Mouse (Mus musculus): Measurements from ENCODE around the gene Irf3. TPM values are rescaled to one million over a fixed set of nuclear protein-coding genes. Genes with fewer than 3 reads are reported as not detected.

Irf3 gene
- polyA plus RNA-seq, 2 experiments = 92.7 to 168 TPM

GRCm38 (mm10) chr7:45000539-45001114 is 3.2 kb downstream of the Irf3 start:
- Histone ChIP-seq H3K4me2 (replicated peaks; ENCODE audit: low read depth, low read length, severe bottlenecking) (no peak overlapping the region), H3K36me3 (ENCODE audit: control insufficient read depth, insufficient read depth, low read length) (peaks cover 65% of the 10 kb centered on the region), H3K9me3 (ENCODE audit: control insufficient read depth, low read length) (no peaks in the 10 kb centered on the region), H3K4me3 (replicated peaks; ENCODE audit: low read length) (no peak overlapping the region), H3K9ac (ENCODE audit: low read depth, low read length, severe bottlenecking) (no peak overlapping the region), H3K27me3 (ENCODE audit: control insufficient read depth, insufficient read depth, low read length) (no peaks in the 10 kb centered on the region), H3K4me1 (ENCODE audit: control insufficient read depth, insufficient read depth, low read length) (peaks cover 15% of the 10 kb centered on the region), H3K27ac (replicated peaks; ENCODE audit: low read depth, low read length) (no peak overlapping the region)
- no peak for DNase-seq (ENCODE audit: low spot score)
- ATAC-seq (ENCODE audit: low FRiP score, low read depth) = no peak
- no peak for TF ChIP-seq POLR2A (IDR thresholded peaks at IDR 0.05; ENCODE audit: borderline replicate concordance, extremely low read depth, insufficient read depth, insufficient read length)
- 84% methylated on average over 21 of the region's 21 CpGs for WGBS

- Histone ChIP-seq H3K9me3 (ENCODE audit: control insufficient read depth, low read length) (no peaks in the 10 kb centered on the region), H3K4me3 (replicated peaks; ENCODE audit: low read length) (no peak overlapping the region), H3K4me1 (ENCODE audit: control insufficient read depth, insufficient read depth, low read length) (peaks cover 8% of the 10 kb centered on the region; the same call in 1 of the 2 replicates), H3K36me3 (ENCODE audit: control insufficient read depth, insufficient read depth, low read length) (peaks cover 80% of the 10 kb centered on the region), H3K27ac (replicated peaks; ENCODE audit: low read depth, low read length) (no peak overlapping the region), H3K27me3 (ENCODE audit: control insufficient read depth, insufficient read depth, low read length) (no peaks in the 10 kb centered on the region), H3K9ac (ENCODE audit: low read depth, low read length, severe bottlenecking) (no peak overlapping the region), H3K4me2 (replicated peaks; ENCODE audit: low read depth, low read length, severe bottlenecking) (no peak overlapping the region)
- DNase-seq (ENCODE audit: low spot score) = no peak
- no peak for TF ChIP-seq POLR2A (IDR thresholded peaks at IDR 0.05; ENCODE audit: borderline replicate concordance, extremely low read depth, insufficient read depth, insufficient read length)
- WGBS = 90% methylated on average over 7 of the region's 7 CpGs
- ATAC-seq (ENCODE audit: low FRiP score, low read depth) = no peak
Measured at GRCm38 (mm10) chr7:45002440-45002839, 5.0 kb downstream of the Irf3 start.

GRCm38 (mm10) chr7:45004546-45004945 is 7.1 kb downstream of the Irf3 start:
- peaks cover 99% of the 10 kb centered on the region for H3K36me3 ChIP-seq (ENCODE audit: control insufficient read depth, insufficient read depth, low read length)
- WGBS = 47% methylated on average over 3 of the region's 3 CpGs
- no peaks in the 10 kb centered on the region for H3K27me3 ChIP-seq (ENCODE audit: control insufficient read depth, insufficient read depth, low read length)
- H3K27ac ChIP-seq (replicated peaks; ENCODE audit: low read depth, low read length) = no peak overlapping the region
- DNase-seq (ENCODE audit: low spot score) (no peak), ATAC-seq (ENCODE audit: low FRiP score, low read depth) (no peak)
- 0 out of 2 replicates have a peak overlapping the region, but pooled peaks have one; percentile 1 for H3K9ac ChIP-seq (ENCODE audit: low read depth, low read length, severe bottlenecking)
- H3K4me3 ChIP-seq (replicated peaks; ENCODE audit: low read length) = no peak overlapping the region
- no peaks in the 10 kb centered on the region for H3K9me3 ChIP-seq (ENCODE audit: control insufficient read depth, low read length)
- no peaks in the 10 kb centered on the region for H3K4me1 ChIP-seq (ENCODE audit: control insufficient read depth, insufficient read depth, low read length)
- no peak for TF ChIP-seq POLR2A (IDR thresholded peaks at IDR 0.05; ENCODE audit: borderline replicate concordance, extremely low read depth, insufficient read depth, insufficient read length)
- H3K4me2 ChIP-seq (replicated peaks; ENCODE audit: low read depth, low read length, severe bottlenecking) = no peak overlapping the region

GRCm38 (mm10) chr7:45005321-45005992 is 8.0 kb downstream of the Irf3 start:
- Histone ChIP-seq H3K9ac (ENCODE audit: low read depth, low read length, severe bottlenecking) (no peak overlapping the region), H3K27me3 (ENCODE audit: control insufficient read depth, insufficient read depth, low read length) (no peaks in the 10 kb centered on the region), H3K36me3 (ENCODE audit: control insufficient read depth, insufficient read depth, low read length) (peaks cover 99% of the 10 kb centered on the region), H3K4me2 (replicated peaks; ENCODE audit: low read depth, low read length, severe bottlenecking) (no peak overlapping the region), H3K4me3 (replicated peaks; ENCODE audit: low read length) (no peak overlapping the region), H3K27ac (replicated peaks; ENCODE audit: low read depth, low read length) (no peak overlapping the region), H3K4me1 (ENCODE audit: control insufficient read depth, insufficient read depth, low read length) (no peaks in the 10 kb centered on the region), H3K9me3 (ENCODE audit: control insufficient read depth, low read length) (no peaks in the 10 kb centered on the region)
- WGBS = 90% methylated on average over 6 of the region's 6 CpGs
- ATAC-seq (ENCODE audit: low FRiP score, low read depth) (no peak), DNase-seq (ENCODE audit: low spot score) (no peak)
- TF ChIP-seq POLR2A (IDR thresholded peaks at IDR 0.05; ENCODE audit: borderline replicate concordance, extremely low read depth, insufficient read depth, insufficient read length) = no peak

GRCm38 (mm10) chr7:45006503-45006902 is 9.1 kb downstream of the Irf3 start:
- Histone ChIP-seq H3K27me3 (ENCODE audit: control insufficient read depth, insufficient read depth, low read length) (no peaks in the 10 kb centered on the region), H3K4me2 (replicated peaks; ENCODE audit: low read depth, low read length, severe bottlenecking) (no peak overlapping the region), H3K9me3 (ENCODE audit: control insufficient read depth, low read length) (no peaks in the 10 kb centered on the region), H3K9ac (ENCODE audit: low read depth, low read length, severe bottlenecking) (no peak overlapping the region), H3K36me3 (ENCODE audit: control insufficient read depth, insufficient read depth, low read length) (peaks cover 97% of the 10 kb centered on the region), H3K27ac (replicated peaks; ENCODE audit: low read depth, low read length) (no peak overlapping the region), H3K4me3 (replicated peaks; ENCODE audit: low read length) (no peak overlapping the region), H3K4me1 (ENCODE audit: control insufficient read depth, insufficient read depth, low read length) (no peaks in the 10 kb centered on the region)
- 97% methylated on average over 12 of the region's 12 CpGs for WGBS
- TF ChIP-seq POLR2A (IDR thresholded peaks at IDR 0.05; ENCODE audit: borderline replicate concordance, extremely low read depth, insufficient read depth, insufficient read length) = no peak
- ATAC-seq (ENCODE audit: low FRiP score, low read depth) (no peak), DNase-seq (ENCODE audit: low spot score) (no peak)

Measured in limb, embryonic 14.5 days (tissue).